Mouse (Mus musculus): Measurements from ENCODE around the gene Tgif2.

DNA sequence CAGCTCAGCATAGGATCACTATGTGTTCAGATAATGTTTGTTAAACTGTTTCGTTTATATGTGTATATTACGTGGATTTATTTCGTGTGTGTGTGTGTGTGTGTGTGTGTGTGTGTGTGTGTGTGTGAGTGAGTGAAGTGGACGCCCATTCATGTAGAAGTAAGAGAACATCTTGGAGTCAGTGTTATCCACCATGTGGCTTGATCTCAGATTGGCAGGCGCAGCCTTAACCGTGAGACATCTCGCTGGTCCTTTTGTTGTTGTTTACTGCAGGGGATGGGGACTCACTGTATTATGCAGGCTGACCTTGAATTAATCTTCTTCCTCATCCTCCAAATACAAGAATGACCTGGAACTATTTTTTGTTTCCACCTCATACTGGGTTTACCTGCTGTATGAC, 29.7 kb downstream of the Tgif2 start:
- TF ChIP-seq CTCF (IDR thresholded peaks at IDR 0.05; ENCODE audit: insufficient read depth, low read length) (no peak), POLR2A (IDR thresholded peaks at IDR 0.05; ENCODE audit: borderline replicate concordance, extremely low read depth, low read depth, low read length) (no peak)
